ENCODE assay signal across 22 mouse cellular contexts in the genomic region with DNA sequence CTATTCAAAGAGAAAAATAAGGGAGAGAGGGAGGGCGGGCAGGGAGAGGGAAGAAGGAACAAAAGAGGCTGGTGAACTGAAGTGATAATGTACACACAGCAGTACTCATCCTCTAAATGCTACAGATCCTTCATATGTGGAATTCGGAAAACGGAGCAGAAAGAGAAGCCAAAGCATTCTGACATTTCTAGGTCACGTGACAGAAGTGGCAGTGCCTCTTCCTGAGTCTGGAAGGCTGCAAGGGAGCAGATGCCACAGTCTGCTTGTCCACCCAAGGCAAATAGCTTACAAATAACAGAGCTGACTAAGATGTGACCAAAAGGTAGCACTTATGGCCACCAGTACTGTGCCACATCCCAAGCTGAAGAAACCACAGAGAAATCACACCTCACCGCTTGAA.
DNase-seq lines count a peak whose midpoint lies in the region; TF ChIP-seq lines count a peak whose summit lies in the region.
"Had no signal": no experiment of that assay in that cellular context is flagged by ENCODE, and none has a peak within 500 bp of the region (broad histone marks: within the 10 kb centered on the region; RNA-seq: fewer than 3 reads in every experiment).

No protein-coding gene starts in this region.

- H3ac ChIP-seq in C2C12 (ENCODE audit: control insufficient read depth, insufficient read length, low read depth): no peak overlapping the region

- TF ChIP-seq CTCF in C2C12 (IDR thresholded peaks at IDR 0.05; ENCODE audit: control insufficient read depth, insufficient read depth, insufficient read length) (no peak), CH12.LX (conservative IDR thresholded peaks at IDR 0.05 in 1 of 2, IDR thresholded peaks at IDR 0.05 in 1 of 2; ENCODE audit: low read depth in 2 of 2, low read length in 2 of 2) (no peak), MEL (IDR thresholded peaks at IDR 0.05 in 2 of 3, conservative IDR thresholded peaks at IDR 0.05 in 1 of 3; ENCODE audit: control insufficient read depth in 1 of 3, insufficient read depth in 1 of 3, low read depth in 2 of 3, low read length in 3 of 3, poor library complexity in 1 of 3, severe bottlenecking in 1 of 3) (no peak)

- H3K27me3 ChIP-seq in C2C12 (ENCODE audit: control insufficient read depth, insufficient read depth, insufficient read length) (no peaks in the 10 kb centered on the region), CH12.LX (replicated peaks) (no peaks in the 10 kb centered on the region), MEL (ENCODE audit: control insufficient read depth in 1 of 2, insufficient read depth in 2 of 2, low read length in 2 of 2) (no peaks in the 10 kb centered on the region; a peak in 1 of 4 replicates)
- H3K27me3 ChIP-seq in midbrain, embryonic 10.5 days (ENCODE audit: low read depth, poor library complexity, severe bottlenecking): no peaks in the 10 kb centered on the region
- H3K27me3 ChIP-seq: Patski had no signal

- in situ Hi-C loops in CH12.LX (cut with MboI; ENCODE audit: low pct_ligation_motif_present, low pct_unique_long_range_greater_than_20kb, low sequenced_read_pairs): no loop called here

- TF ChIP-seq POLR2A in CH12.LX (IDR thresholded peaks at IDR 0.05; ENCODE audit: low read depth, low read length): no peak
- TF ChIP-seq POLR2A in MEL (IDR thresholded peaks at IDR 0.05; ENCODE audit: control insufficient read depth in 1 of 2, insufficient read depth in 1 of 2, low read depth in 1 of 2, low read length in 2 of 2, poor library complexity in 1 of 2): no peak

- H3K79me2 ChIP-seq in C2C12 (ENCODE audit: control insufficient read depth, insufficient read depth): no peaks in the 10 kb centered on the region
- H3K79me2 ChIP-seq in CH12.LX (replicated peaks; ENCODE audit: control insufficient read depth, extremely low read depth, insufficient read depth, poor library complexity, severe bottlenecking): no peaks in the 10 kb centered on the region
- H3K79me2 ChIP-seq in MEL (ENCODE audit: control insufficient read depth, insufficient read depth, low read length, poor library complexity): no peaks in the 10 kb centered on the region

- TF ChIP-seq EP300 in CH12.LX (IDR thresholded peaks at IDR 0.05; ENCODE audit: low read length) (no peak), MEL (IDR thresholded peaks at IDR 0.05; ENCODE audit: low read depth in 1 of 2, low read length in 2 of 2) (no peak)

- 71% methylated on average over 5 of the region's 5 CpGs for WGBS in midbrain, embryonic 10.5 days

- no peak for TF ChIP-seq RAD21 in CH12.LX (IDR thresholded peaks at IDR 0.05; ENCODE audit: low read depth, low read length)
- TF ChIP-seq RAD21 in MEL (IDR thresholded peaks at IDR 0.05; ENCODE audit: low read depth, low read length): no peak

- H3K9ac ChIP-seq in CH12.LX (ENCODE audit: insufficient read depth, low read depth): no peak overlapping the region
- H3K9ac ChIP-seq in MEL (ENCODE audit: control insufficient read depth, low read depth, low read length, poor library complexity, severe bottlenecking): no peak overlapping the region

- H3K27ac ChIP-seq in CH12.LX (ENCODE audit: insufficient read depth, low read depth): no peak overlapping the region
- no peak overlapping the region for H3K27ac ChIP-seq in MEL (ENCODE audit: control insufficient read depth, low read depth, low read length)
- H3K27ac ChIP-seq in midbrain, embryonic 10.5 days (replicated peaks): no peak overlapping the region

- H3K4me3 ChIP-seq in C2C12 (ENCODE audit: insufficient read depth, poor library complexity, severe bottlenecking) (no peak overlapping the region), CH12.LX (replicated peaks in 1 of 3; ENCODE audit: low read depth in 2 of 3, low read length in 2 of 3, poor library complexity in 1 of 3) (no peak overlapping the region), MEL (ENCODE audit: control insufficient read depth in 1 of 2, insufficient read depth in 1 of 2, low read depth in 2 of 2, low read length in 2 of 2) (no peak overlapping the region)
- no peak overlapping the region for H3K4me3 ChIP-seq in midbrain, embryonic 10.5 days

- peak; percentile 35 for DNase-seq in retina, postnatal 1 day
- no peak for DNase-seq in retina, embryonic 14.5 days (ENCODE audit: low spot score)
- DNase-seq in CH12.LX (ENCODE audit: extremely low read depth) (no peak), MEL (ENCODE audit: low read depth, low spot score) (no peak)
- no peak for DNase-seq in cerebellum, adult 18-20 months
- DNase-seq in gastrocnemius, postnatal 14 days: no peak
- DNase-seq in midbrain, embryonic 10.5 days (ENCODE audit: low spot score): no peak
- DNase-seq: adrenal gland, adult 2 months; adrenal gland, adult 8-10 months; adrenal gland, postnatal 10 days; adrenal gland, postnatal 14 days; adrenal gland, postnatal 25 days; adrenal gland, postnatal 36 days; B cell, adult 2 months; cerebellum, adult 11 months; cerebellum, adult 11-12 months; cerebellum, adult 2 months; cerebellum, adult 8-10 months; cerebellum, adult 9-10 months had no signal

- H3K4me1 ChIP-seq in CH12.LX (ENCODE audit: control insufficient read depth in 1 of 2, insufficient read depth in 2 of 2) (no peaks in the 10 kb centered on the region), MEL (ENCODE audit: control insufficient read depth in 1 of 2, insufficient read depth in 2 of 2, low read length in 2 of 2) (no peaks in the 10 kb centered on the region)
- peaks cover 6% of the 10 kb centered on the region; the same call in 1 of the 2 replicates for H3K4me1 ChIP-seq in midbrain, embryonic 10.5 days

- no peaks in the 10 kb centered on the region for H3K79me3 ChIP-seq in C2C12 (ENCODE audit: low read depth)

- no peak overlapping the region for H3K4me2 ChIP-seq in CH12.LX (ENCODE audit: insufficient read depth, low read depth, poor library complexity, severe bottlenecking)

- intact Hi-C loops in gastrocnemius, postnatal 14 days (cut with DNase I; ENCODE audit: low total_unique reads): no loop called here

- H3K9me3 ChIP-seq in CH12.LX (replicated peaks; ENCODE audit: low read length) (no peaks in the 10 kb centered on the region), MEL (replicated peaks; ENCODE audit: insufficient read depth, low read length) (no peaks in the 10 kb centered on the region)
- no peaks in the 10 kb centered on the region for H3K9me3 ChIP-seq in midbrain, embryonic 10.5 days (replicated peaks)
- H3K9me3 ChIP-seq: G1E had no signal

- dilution Hi-C loops in CH12.LX (cut with MboI; ENCODE audit: extremely low pct_ligation_motif_present, extremely low pct_unique_long_range_greater_than_20kb, low sequenced_read_pairs): no loop called here

- H3K36me3 ChIP-seq in C2C12 (ENCODE audit: control insufficient read depth, insufficient read depth) (no peaks in the 10 kb centered on the region), CH12.LX (replicated peaks in 1 of 2; ENCODE audit: control insufficient read depth in 1 of 2, insufficient read depth in 1 of 2, low read length in 1 of 2) (no peaks in the 10 kb centered on the region), MEL (ENCODE audit: control insufficient read depth in 1 of 2, insufficient read depth in 2 of 2, low read length in 2 of 2) (no peaks in the 10 kb centered on the region)
- H3K36me3 ChIP-seq in midbrain, embryonic 10.5 days: no peaks in the 10 kb centered on the region
- H3K36me3 ChIP-seq: G1E had no signal

TF ChIP-seq in C2C12, 6 proteins besides CTCF, POLR2A, EP300 and RAD21:
- peak; percentile 36 for TF ChIP-seq USF1 (IDR thresholded peaks at IDR 0.05; ENCODE audit: low read depth)
- no peak for TF ChIP-seq MYOG (IDR thresholded peaks at IDR 0.05; ENCODE audit: control insufficient read depth, extremely low read depth, insufficient read length)

TF ChIP-seq in CH12.LX, 34 proteins besides CTCF, POLR2A, EP300 and RAD21 (continues in another document):
- TF ChIP-seq ZC3H11A (IDR thresholded peaks at IDR 0.05; ENCODE audit: low read depth, low read length): no peak
- TF ChIP-seq ELF1 (IDR thresholded peaks at IDR 0.05; ENCODE audit: low read depth, low read length): no peak
- TF ChIP-seq MYC (IDR thresholded peaks at IDR 0.05; ENCODE audit: low read depth, low read length): no peak
- TF ChIP-seq SMC3 (IDR thresholded peaks at IDR 0.05; ENCODE audit: low read depth, low read length): no peak
- TF ChIP-seq MAFK (IDR thresholded peaks at IDR 0.05; ENCODE audit: insufficient replicate concordance, low read length): no peak
- no peak for TF ChIP-seq TCF12 (IDR thresholded peaks at IDR 0.05; ENCODE audit: low read depth, low read length)
- peak; percentile 54 for TF ChIP-seq USF1 (IDR thresholded peaks at IDR 0.05; ENCODE audit: low read depth, low read length)
- TF ChIP-seq ZNF384 (IDR thresholded peaks at IDR 0.05; ENCODE audit: low read depth, low read length): no peak
- no peak for TF ChIP-seq RCOR1 (conservative IDR thresholded peaks at IDR 0.05; ENCODE audit: low read depth, low read length)
- no peak for TF ChIP-seq JUN (IDR thresholded peaks at IDR 0.05; ENCODE audit: insufficient read depth, low read depth, low read length)
- TF ChIP-seq NELFE (IDR thresholded peaks at IDR 0.05; ENCODE audit: low read depth, low read length): no peak
- TF ChIP-seq GABPA (IDR thresholded peaks at IDR 0.05; ENCODE audit: insufficient replicate concordance, low read depth, low read length): no peak
- TF ChIP-seq MEF2A (IDR thresholded peaks at IDR 0.05; ENCODE audit: borderline replicate concordance, low read depth, low read length): no peak

TF ChIP-seq in MEL, 35 proteins besides CTCF, POLR2A, EP300 and RAD21:
- TF ChIP-seq USF1 (IDR thresholded peaks at IDR 0.05; ENCODE audit: low read depth, low read length) (peak; percentile 55; the same call in 1 of the 2 replicates), GATA1 (IDR thresholded peaks at IDR 0.05; ENCODE audit: low read depth, low read length) (no peak)
